Mouse (Mus musculus): ENCODE data around the gene Gm20498.
"Not testable (repeated sequence)": the region's sequence is repeated elsewhere in the genome, so short reads cannot be mapped to it uniquely, and the experiment has no call there.

The Gm20498 gene

DNA sequence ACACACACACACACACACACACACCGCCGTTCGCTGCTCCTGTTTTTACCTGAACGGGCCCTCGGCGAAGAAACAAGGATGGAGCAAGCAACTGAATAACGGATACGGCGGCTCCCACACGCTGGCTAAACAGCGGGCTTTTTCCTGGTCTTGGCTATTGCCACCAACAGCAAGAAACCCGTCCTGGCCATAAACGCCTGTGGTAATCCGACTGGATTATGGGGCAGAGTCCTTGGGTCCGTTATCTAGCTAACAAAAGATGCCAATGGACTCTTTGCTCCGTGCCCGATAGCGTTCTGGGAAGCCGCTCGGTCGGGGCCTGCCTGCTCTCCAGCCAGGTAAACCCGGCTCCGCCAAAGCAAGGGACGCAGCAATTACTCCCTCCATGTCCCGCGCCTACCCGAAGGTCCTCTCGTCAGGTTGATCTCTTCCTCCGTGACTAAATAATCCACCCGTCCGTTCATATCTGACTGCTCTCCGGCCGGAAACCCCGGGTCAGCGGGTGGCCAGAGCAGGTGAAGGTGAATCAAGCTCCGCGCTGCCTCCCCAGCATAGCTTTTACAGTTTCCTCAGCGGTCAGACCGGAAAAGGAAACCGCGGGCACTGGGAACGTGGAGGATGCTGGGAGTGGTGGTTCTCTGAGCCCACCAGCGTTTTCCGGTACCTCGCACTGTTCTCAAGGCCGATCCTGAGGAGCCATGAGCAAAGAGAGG is at the start of gene Gm20498, which contains the start of gene Synj2bp:
Gene Gm20498, minus strand, starts transcription at position 590 of the 713 bp plus-strand sequence.
Gene Synj2bp, minus strand, starts transcription at position 596 of the 713 bp plus-strand sequence.
- DNase-seq, result peak; percentile 90 to 94

DNA sequence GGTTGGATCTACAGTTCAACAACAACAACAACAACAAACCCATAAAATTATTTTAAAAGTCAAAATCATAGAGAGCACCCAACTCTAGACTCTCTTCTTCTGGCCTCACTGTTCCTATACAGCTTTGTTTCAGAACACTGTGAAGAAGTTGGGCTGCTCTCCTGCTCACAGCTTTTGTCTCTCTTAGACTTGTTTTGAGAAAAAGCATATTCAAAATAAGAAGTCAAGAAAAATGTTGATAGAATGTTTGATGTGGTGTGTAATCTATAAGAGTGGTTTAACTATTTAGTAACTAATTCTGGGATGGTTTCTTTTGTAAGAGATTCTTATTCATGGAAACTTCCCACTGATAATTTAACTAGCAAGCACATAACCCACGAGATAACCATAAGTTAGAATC is 35.7 kb upstream of the Gm20498 start, which contains the start of gene Adam21:
Gene Adam21, minus strand, starts transcription at position 101 of the 400 bp plus-strand sequence.
- DNase-seq, result no peak

GRCm38 (mm10) chr12:81567931-81568330 is 35.2 kb upstream of the Gm20498 start:
- no peak for DNase-seq

DNA sequence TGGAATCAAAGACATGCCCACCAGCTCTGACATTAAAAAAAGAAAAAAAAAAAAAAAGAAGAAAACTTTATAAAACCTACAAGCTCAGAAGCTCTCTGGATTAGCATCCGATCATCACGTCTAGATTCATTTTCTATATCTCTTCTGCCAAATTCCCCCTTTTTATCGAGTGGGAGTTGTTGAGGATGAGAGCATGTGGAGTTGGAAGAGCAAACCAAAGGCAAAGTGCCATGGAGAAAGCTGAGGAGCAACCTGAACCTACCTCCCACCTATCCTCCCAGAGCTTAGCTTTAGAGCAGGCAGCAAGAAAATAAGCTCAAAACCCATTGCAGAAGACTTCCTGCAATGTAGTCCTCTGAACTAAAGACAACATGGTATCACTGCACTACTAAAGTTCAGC is 31.5 kb upstream of the Gm20498 start:
- DNase-seq, result no peak

GRCm38 (mm10) chr12:81549286-81549685 is 16.6 kb upstream of the Gm20498 start:
- DNase-seq, result no peak

DNA sequence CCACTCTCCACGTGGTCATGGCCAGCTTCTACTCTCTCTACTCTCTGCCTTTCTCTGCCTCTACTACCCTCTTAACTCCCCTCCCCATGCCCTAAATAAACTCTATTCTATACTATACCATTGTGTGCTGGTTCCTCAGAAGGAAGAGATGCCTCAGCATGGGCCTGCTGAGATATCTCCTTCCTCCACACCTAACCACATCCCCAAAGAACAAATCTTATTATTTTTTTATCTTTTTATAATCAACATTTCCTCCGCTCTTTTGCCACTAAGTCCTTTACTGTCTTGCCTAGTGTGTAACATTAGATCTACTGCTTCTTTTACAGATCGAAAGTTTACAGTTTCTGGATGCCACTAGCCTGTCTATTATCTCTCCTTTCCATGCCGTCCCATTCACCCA is 14.5 kb upstream of the Gm20498 start:
- DNase-seq, result no peak

DNA sequence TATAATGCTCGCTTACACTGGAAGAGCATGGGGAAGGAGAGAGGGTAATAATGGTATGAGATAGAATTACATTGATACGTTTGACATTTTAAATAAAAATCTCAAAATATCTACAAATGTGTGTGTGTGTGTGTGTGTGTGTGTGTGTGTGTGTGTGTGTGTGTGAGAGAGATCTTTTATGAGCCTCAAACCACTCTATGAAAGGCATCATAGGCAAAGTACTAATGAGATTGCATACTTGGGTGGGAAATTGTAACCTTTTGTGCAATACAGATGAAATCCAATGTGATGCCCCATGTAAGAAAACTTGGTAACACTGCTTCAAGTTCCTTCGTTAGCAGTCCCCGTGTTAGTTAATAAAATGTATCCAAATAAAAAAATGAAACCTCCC is 319 bp upstream of the Gm20498 start:
- DNase-seq, result no peak

DNA sequence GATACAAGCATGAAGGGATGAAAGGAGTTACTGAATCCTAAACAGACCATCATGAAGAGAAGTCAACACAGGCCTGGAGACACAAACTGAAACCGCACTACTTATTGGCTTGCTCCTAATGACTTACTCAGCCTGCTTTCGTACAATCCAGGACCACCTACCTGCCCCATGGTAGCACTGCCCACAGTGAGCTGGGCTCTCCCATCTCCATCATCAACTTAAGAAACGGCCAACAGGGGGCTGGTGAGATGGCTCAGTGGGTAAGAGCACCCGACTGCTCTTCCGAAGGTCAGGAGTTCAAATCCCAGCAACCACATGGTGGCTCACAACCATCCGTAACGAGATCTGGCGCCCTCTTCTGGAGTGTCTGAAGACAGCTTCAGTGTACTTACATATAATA is 2.1 kb downstream of the Gm20498 start:
- DNase-seq, result not testable (repeated sequence)

DNA sequence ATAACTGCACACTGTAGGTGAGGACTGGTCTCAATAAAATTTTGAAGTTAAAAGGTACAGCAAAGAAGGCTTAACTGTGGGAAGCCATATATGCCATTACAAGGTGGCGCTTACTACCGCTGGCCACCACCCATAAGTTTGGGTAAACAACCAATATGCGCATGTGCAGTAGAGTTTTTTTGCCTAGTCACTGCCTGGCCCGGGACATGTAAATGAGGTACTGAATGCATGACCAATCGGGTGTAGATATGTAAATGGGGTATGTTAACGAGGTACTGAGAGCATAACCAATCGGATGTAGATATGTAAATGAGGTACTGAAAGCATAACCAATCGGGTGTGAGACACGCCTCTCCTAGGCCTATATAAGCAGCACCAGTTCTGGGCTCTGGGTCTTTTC is 35.8 kb downstream of the Gm20498 start:
- not testable (repeated sequence) for DNase-seq

DNA sequence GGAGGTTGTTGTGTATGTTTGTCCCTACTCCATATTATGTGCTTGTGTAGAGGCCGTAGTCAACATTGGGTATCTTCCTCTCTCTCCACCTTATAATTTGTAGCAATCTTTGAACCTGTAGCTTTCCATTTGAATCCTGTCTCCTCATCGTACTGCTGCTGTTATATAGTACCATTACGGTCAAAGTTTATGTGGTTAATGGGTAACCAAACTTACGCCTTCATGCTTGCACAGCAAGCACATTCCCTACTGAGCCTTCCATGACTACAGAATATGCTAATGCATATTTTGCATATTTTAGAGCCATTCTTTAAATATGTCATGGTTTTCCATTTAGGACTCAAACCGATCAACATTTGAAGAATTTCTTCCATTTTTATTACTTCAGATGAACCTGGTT is 42.2 kb downstream of the Gm20498 start:
- DNase-seq, result no peak

DNA sequence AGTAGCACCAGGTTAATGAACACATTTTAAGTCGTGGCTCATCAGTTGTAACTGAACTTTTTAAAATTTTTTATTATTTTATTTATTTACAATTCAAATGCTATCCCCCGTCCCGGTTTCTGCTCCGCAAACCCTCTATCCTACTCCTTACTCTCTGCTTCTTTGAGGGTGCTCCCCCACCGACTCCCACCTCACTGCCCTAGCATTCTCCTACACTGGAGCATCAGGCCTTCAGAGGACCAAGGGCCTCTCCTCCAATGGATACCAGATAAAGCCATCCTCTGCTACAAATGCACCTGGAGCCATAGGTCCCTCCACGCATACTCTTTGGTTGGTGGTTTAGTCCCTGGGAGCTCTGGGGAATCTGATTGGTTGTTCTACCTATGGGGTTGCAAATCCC is 47.4 kb downstream of the Gm20498 start:
- no peak for DNase-seq

- DNase-seq, result peak; percentile 84 to 86
These were observed 47.9 kb downstream of the Gm20498 start, which contains the start of gene Cox16 for GRCm38 (mm10) chr12:81484727-81485191. TSS of gene Cox16 (minus strand) at chr12:81485127.

- no peak for DNase-seq
These were observed 48.5 kb downstream of the Gm20498 start for GRCm38 (mm10) chr12:81484212-81484611.

DNA sequence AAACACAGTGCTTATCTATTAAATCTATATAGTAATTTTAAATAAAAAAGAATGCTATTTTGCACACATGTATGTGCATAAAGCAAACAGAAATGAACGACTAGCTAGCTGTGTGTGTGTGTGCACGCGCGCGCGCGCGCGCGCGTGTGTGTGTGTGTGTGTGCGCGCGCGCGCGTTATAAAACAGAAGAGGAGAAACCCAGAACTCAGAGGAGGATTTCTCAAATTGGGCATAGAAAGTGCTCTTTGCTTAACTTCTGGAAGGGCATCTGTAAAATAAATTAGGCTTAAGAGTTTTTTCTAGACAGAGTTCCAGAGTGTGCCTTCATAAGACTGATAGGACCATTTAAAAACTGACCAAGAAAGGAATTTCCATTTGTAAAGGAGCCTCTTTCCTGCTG is 49.0 kb downstream of the Gm20498 start:
- DNase-seq, result peak; percentile 11 to 15

DNA sequence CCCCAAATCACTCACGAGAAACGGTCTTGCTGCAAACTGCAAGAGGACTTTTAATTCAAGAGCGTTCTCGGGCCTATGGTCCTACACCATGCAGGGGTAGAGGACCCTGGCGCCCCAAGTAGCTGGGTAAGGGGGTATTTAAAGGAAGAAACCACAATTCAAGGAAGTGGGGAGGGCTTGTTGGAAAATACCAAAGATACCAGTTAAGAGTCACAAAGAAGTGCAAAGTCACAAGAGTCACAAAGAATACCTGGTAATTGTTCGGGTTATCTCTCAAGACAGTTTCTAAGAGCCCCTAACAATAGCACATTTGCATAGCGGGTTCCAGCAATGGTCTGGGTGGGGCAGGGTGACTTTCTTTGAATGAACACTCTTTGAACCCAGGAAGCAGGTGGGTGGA is 73.7 kb downstream of the Gm20498 start:
- not testable (repeated sequence) for DNase-seq

GRCm38 (mm10) chr12:81438985-81439384 is 93.7 kb downstream of the Gm20498 start:
- not testable (repeated sequence) for DNase-seq

GRCm38 (mm10) chr12:81434778-81435177 is 97.9 kb downstream of the Gm20498 start:
- not testable (repeated sequence) for DNase-seq

- no peak for DNase-seq
These were observed 110.9 kb downstream of the Gm20498 start, which contains the start of gene Adam4 for GRCm38 (mm10) chr12:81421846-81422245. TSS of gene Adam4 (minus strand) at chr12:81421946.

- DNase-seq, result no peak
These were observed 119.5 kb downstream of the Gm20498 start for GRCm38 (mm10) chr12:81413211-81413610.

DNA sequence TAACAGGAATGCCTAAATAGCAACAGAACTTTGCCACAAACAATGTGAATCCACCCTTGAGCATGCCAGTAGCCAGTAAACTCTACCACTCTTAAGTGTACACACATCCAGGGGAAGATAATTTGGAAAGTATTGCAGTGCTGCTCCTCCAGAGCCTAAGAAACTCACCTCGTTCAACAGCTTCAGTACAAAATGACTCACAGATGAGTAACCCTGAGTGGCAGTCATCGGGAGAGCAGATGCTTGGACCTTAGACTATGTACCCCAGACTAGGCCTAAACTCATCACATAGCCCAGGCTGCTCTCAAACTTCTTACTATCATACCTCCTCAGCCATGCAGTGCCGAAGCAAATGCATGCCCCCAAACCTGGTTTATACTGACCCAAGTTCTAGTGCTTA is 123.7 kb downstream of the Gm20498 start:
- no peak for DNase-seq

DNA sequence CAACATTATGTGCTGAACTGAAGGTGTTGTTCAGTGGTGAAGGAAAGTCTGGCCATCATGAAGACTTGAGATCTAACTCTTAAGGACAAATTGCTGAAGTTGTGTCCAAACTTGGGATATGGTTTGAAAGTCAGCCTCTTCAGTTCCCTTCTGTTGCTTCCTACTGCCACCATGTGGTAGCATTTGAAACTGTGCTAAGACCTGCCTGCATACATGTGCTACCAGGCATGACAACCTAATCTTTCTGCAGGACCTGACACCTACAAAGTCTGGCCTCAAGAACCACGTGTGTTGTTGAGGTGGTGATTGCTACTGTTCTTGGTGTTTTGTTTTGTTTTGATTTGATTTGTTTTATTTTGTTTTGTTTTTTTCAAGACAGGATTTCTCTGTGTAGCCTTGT is 130.5 kb downstream of the Gm20498 start:
- peak; percentile 70 to 83 for DNase-seq

DNA sequence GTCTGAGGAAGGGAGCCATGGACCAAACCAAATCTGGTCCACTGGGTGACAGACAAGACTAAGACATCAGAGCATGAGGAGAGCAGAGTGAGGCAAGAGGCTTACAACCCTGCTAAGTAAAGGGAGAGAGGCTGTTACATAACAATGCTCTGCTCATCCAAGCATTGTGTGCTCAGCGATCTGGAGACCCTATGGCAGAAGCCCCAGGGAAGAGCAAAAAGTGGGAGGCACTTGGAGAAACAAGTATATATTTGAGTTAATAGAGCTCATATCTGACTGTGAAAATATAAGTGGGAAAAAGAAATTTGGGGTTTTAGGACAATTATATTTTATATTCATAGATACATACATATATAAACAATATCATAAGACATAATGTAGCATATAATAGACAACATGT is 153.3 kb downstream of the Gm20498 start, which contains the start of gene Gm4787:
Gene Gm4787, minus strand, starts transcription at position 101 of the 400 bp plus-strand sequence.
- not testable (repeated sequence) for DNase-seq

GRCm38 (mm10) chr12:81333841-81334240 is 198.9 kb downstream of the Gm20498 start:
- peak in 1 of 2 experiments; percentile 10 for DNase-seq

DNA sequence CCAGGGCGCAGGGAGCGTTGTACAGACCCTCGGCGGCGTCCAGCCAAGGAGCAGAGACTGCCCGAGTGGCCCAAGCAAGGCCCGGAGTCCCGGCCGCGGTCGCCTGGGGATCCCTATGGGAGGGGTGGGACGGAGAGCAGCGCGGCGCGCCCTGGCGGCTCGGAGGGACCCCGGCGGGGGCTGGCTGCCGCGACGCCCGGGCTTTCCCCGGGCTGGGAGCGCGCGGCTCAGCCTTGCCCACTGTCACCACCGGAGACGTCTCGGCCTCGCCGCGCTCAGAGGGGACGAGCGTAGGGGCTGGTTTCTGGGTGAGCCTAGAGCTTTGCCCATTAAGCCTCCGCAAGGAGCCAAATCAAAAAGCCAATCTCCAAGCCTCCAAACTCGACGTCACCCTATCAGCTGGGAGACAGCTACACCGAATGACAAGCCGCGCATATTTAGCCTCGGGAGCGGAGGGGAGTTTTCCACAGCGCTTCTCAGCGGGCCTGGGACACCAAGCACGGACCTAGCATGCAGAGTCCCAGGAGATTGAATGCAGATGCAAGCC is 199.8 kb downstream of the Gm20498 start, which contains the start of gene Slc8a3:
Gene Slc8a3, minus strand, starts transcription at position 306 of the 547 bp plus-strand sequence.
- peak; percentile 74 to 79 for DNase-seq
